Mouse (Mus musculus): ENCODE results near the gene Coro2a. TPM values are rescaled to one million over a fixed set of nuclear protein-coding genes. Genes with fewer than 3 reads are reported as not detected.

The Coro2a gene
- polyA plus RNA-seq (2021; fragmentation: Nextera tagmentation) = 12.8 and 19.2 TPM in 2 replicates
- long read RNA-seq, experiment 1, full-length matches to known transcripts = 9 of 15 reads
- long read RNA-seq, experiment 1, partial matches to known transcripts = 2 of 15 reads
- long read RNA-seq, experiment 1, other reads (novel, unspliced or antisense) = 4 of 15 reads
- long read RNA-seq, experiment 2, partial matches to known transcripts = 1 of 10 reads
- long read RNA-seq, experiment 2, other reads (novel, unspliced or antisense) = 9 of 10 reads

DNA sequence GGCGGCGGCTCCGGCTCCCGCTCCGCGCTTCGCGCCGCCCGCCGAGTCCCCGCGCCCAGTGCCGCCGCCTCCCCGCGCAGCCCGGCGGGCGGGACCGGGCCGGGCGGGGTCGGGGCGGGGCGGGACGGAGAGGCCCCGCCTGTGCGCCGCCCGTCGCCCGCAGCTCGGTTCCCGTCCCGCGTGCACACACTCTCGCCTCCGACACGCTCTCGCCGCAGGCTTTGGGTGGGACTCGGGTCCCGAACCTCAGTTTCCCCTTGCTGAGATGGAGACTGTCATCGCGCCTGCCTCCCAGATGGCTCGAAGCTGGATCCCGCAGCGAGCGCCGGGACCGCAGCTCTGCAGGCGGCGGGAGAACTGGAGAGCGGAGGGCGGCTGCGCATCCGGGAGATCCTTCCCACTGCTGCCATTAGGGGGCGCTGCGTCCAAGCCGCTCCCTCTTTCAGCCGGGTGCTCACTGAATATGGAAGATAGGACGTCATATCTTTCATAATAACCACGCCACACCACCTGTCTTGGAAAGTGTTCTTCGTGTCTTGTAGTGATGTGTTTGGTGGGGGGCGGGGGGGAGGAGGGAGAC is at the start of gene Coro2a:
Coro2a (minus strand) TSS at position 359 of the 580 bp plus-strand sequence.

GRCm38 (mm10) chr4:46650086-46650753 is 48.2 kb upstream of the Coro2a start, which contains the start of gene Tbc1d2:
Tbc1d2 (minus strand) TSS chr4:46650209.

DNA sequence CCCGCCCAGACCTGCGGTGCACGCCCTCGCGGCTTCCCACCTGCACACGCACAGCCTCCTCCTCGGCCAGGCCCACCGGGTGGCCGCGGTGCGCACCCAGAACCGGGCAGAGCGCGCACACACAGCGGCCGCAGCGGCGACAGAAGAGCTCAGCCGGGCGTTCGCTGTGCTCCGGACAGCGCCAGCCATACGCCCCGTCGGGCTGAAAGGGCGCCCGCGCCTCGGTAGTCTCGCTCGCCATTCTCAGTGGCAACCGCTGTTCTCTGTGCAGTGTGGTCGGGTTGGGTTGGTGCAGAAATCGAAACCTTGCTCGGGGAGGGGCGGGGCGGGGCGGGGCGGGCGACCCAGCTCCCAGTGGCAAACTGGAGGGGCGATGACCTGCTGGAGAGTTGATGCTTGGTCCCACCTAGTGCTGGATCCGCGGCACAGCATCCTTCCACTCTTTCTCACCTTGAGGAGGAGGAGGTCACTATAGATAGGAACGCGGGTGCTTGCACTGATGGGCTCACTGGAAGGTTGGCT is 66.1 kb downstream of the Coro2a start, which contains the start of gene Trim14:
Trim14 (minus strand) TSS at position 302 of the 522 bp plus-strand sequence.

DNA sequence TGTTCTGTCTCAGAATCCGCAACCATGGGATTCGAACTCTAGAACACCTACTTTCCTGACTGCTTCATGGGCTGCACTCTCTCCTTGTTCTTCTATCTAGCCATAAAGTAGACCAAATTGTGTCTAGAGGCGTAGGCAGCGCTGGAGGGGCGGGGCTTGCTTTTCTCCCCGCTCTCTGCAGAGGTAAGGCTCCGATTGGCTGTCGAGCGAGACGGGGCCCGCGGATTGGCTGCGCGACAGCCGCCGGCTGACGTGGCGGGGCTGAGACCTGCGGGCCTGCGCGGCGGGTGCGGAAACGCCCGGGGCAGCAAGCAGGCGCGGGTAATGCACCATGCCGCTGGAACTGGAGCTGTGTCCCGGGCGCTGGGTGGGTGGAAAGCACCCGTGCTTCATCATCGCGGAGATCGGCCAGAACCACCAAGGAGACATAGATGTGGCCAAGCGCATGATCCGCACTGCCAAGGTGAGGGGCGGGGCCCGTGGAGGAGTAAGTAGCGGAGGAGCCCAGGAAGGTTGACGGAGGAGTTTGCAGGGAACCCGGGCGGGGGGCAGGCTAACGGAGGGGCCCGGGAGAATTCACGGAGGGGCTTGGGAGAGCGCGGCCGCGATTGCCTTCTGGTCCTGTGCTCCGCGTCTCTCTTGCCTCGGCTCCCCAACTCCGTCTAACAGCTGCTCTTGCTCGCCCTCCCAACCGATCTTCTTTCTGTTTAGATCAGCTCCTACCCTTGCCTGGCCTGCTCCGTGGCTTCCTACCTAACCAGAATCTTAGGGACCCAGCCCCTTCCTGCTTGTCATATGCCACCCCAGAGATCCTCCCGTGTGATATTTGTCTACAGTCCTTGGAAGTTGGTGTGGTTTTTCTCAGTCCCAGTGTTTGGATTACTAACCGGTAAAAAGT is 112.7 kb downstream of the Coro2a start, which contains the start of gene Nans:
Nans (plus strand) TSS at position 221 of the 898 bp plus-strand sequence.

Other genes starting within 250 kb of the Coro2a start
- gene Trmo, start 212.8 kb downstream of the Coro2a start, polyA plus RNA-seq (2021; fragmentation: Nextera tagmentation) = 4.3 and 4.7 TPM in 2 replicates
- gene Hemgn, start 188.7 kb downstream of the Coro2a start, polyA plus RNA-seq (2021; fragmentation: Nextera tagmentation) = not detected in 2 replicates
- 28.3 and 53.7 TPM in 2 replicates for gene Anp32b, start 151.3 kb downstream of the Coro2a start, polyA plus RNA-seq (2021; fragmentation: Nextera tagmentation)
- gene Nans, start 113.0 kb downstream of the Coro2a start, polyA plus RNA-seq (2021; fragmentation: Nextera tagmentation) = 13.8 and 18.6 TPM in 2 replicates
- 0.45 and 0.54 TPM in 2 replicates for gene Trim14, start 66.1 kb downstream of the Coro2a start, polyA plus RNA-seq (2021; fragmentation: Nextera tagmentation)
- gene Tbc1d2, start 48.0 kb upstream of the Coro2a start, polyA plus RNA-seq (2021; fragmentation: Nextera tagmentation) = 0.73 and 0.93 TPM in 2 replicates

All from left cerebral cortex, adult 6 months (tissue).